Mouse (Mus musculus): ENCODE measurements around the gene Eif4e1b. TPM values are rescaled to one million over a fixed set of nuclear protein-coding genes. Genes with fewer than 3 reads are reported as not detected.

The Eif4e1b gene
- total RNA-seq (2021) (not detected), polyA plus RNA-seq (2012; rRNA removed) (not detected in 2 replicates)
- long read RNA-seq = 0 reads

DNA sequence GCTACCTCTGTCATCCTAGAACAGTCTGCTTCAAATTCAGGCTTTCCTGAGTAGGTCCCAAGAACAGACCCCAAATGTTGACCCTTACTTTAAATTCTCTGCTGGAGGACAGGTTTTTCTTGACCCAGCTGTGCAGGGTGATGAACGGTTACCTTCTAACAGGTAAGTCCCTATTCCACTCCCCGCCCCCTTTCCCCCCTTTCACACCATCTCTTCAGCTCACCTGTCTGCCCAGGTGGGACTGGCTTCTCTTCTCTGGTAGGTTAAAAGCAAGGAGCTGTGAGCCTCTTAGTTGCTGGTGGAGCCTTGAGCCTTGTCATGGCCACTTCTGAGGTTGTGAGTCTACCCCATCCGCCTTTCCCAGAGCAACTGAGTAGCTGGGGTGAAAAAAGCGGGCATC lies at the start of gene Eif4e1b:
Eif4e1b (plus strand) TSS at position 301 of the 400 bp plus-strand sequence.
- Histone ChIP-seq H3K79me2 (replicated peaks; ENCODE audit: control insufficient read depth, insufficient read depth, low read length) (no peaks in the 10 kb centered on the region), H3K27me3 (ENCODE audit: control insufficient read depth, insufficient read depth, low read length) (no peaks in the 10 kb centered on the region), H3K4me3 (no peak within 1 kb of the TSS), H3K36me3 (ENCODE audit: control insufficient read depth, insufficient read depth, low read length) (no peaks in the 10 kb centered on the region), H3K4me1 (ENCODE audit: control insufficient read depth, insufficient read depth, low read length) (no peaks in the 10 kb centered on the region), H3K27ac (no peak within 1 kb of the TSS), H3K9ac (ENCODE audit: low read depth, low read length) (no peak within 1 kb of the TSS)
- DNase-seq = no peak
- intact Hi-C loops (cut with DNase I) = no loop called here
- WGBS = 77% methylated on average over 4 of the region's 4 CpGs
- no peak for TF ChIP-seq CTCF (IDR thresholded peaks at IDR 0.05)

DNA sequence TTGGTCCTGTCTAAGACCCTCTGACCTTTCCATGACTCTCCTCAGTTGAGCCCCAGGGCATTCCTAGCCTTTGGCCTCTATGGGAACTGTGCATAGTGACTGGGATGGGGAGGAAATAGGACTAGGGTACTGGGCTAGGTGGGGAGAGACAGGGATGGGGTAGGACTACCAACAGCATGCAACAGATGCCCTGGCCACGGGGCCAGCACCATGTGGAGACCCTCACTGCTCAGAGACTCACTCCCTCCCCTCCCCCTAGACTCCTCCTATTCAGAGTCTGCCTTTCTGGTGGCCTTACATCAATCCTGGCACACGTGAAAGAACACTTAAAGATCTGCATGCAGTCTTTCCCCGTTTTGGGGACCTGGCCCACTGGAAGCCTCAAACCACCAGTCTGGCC lies 46.9 kb upstream of the Eif4e1b start:
- Histone ChIP-seq H3K36me3 (ENCODE audit: control insufficient read depth, insufficient read depth, low read length) (no peaks in the 10 kb centered on the region), H3K9ac (ENCODE audit: low read depth, low read length) (no peak overlapping the region), H3K79me2 (replicated peaks; ENCODE audit: control insufficient read depth, insufficient read depth, low read length) (no peaks in the 10 kb centered on the region), H3K4me1 (ENCODE audit: control insufficient read depth, insufficient read depth, low read length) (no peaks in the 10 kb centered on the region), H3K27me3 (ENCODE audit: control insufficient read depth, insufficient read depth, low read length) (peaks cover 18% of the 10 kb centered on the region), H3K27ac (no peak overlapping the region), H3K4me3 (no peak overlapping the region)
- DNase-seq = no peak
- WGBS = 22% methylated on average over 3 of the region's 3 CpGs
- intact Hi-C loops (cut with DNase I) = no loop called here
- no peak for TF ChIP-seq EP300 (IDR thresholded peaks at IDR 0.05; ENCODE audit: insufficient read depth, low read depth, low read length)

DNA sequence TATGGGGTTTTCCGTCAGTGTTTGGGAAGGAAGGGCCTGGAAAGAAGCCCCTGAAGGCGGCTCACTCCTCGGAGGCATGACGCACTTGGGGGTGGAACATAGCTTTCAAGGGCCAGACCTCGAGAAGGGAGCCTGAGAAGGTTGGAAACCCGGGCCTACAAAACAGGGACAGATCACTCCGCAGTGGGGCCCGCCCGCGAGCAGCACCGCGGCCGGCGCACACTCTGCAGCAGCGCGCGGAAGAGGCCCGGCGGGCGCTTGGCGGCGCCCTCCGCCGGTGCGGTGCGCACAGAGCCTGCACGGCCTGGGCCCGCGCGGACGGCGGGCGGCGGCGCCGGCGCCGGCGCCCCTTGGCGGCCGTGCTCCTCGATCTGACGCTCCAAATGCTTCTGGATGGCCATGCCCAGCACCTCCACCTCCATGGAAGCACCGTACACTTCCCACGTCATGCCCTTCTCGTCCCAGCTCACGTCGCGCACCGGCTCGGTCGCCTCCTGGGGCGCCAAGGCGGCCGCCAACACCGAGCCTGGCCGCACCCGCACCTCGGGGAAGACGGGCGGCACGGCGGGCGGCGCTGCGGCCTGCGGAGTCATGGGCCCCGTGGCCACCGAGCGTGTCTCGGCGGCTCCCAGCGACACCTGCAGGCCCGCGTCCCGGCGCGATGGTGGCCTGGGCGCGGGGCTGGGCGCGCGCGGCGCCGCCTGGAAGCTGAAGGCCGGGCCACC lies 46.1 kb upstream of the Eif4e1b start:
- Histone ChIP-seq H3K4me1 (ENCODE audit: control insufficient read depth, insufficient read depth, low read length) (no peaks in the 10 kb centered on the region), H3K27ac (no peak overlapping the region), H3K27me3 (ENCODE audit: control insufficient read depth, insufficient read depth, low read length) (peaks cover 18% of the 10 kb centered on the region), H3K4me3 (no peak overlapping the region), H3K36me3 (ENCODE audit: control insufficient read depth, insufficient read depth, low read length) (no peaks in the 10 kb centered on the region), H3K79me2 (replicated peaks; ENCODE audit: control insufficient read depth, insufficient read depth, low read length) (no peaks in the 10 kb centered on the region), H3K9ac (ENCODE audit: low read depth, low read length) (no peak overlapping the region)
- peak in 1 of 2 experiments; percentile 4 for DNase-seq
- intact Hi-C loops (cut with DNase I) = no loop called here
- WGBS = 1% methylated on average over 87 of the region's 87 CpGs
- no peak for TF ChIP-seq CTCF (IDR thresholded peaks at IDR 0.05)
- no peak for TF ChIP-seq POLR2A (IDR thresholded peaks at IDR 0.05; ENCODE audit: insufficient read depth, low read depth, low read length)
- no peak for TF ChIP-seq EP300 (IDR thresholded peaks at IDR 0.05; ENCODE audit: insufficient read depth, low read depth, low read length)

DNA sequence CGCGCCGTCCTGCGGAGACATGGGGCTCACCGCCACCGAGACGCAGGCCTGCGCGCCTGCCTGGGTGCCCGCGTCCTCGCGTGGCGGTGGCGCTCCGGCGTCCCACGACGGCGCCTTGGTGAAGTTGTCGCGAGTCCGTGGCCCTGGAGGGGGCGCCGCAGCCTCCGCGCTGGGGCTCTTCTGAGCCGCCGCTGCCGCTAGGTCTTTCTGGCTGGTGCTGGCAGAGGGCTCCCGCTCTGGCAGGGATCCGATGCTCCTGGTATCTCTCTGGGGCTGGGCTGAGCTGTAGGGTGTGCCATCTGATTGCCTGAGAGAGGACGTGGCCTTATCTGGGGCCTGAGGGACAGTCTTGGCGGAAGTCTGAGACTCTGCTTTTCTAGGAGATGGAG lies 45.6 kb upstream of the Eif4e1b start:
- H3K4me1 ChIP-seq (ENCODE audit: control insufficient read depth, insufficient read depth, low read length) = no peaks in the 10 kb centered on the region
- no peak overlapping the region for H3K27ac ChIP-seq
- DNase-seq = no peak
- peaks cover 18% of the 10 kb centered on the region for H3K27me3 ChIP-seq (ENCODE audit: control insufficient read depth, insufficient read depth, low read length)
- WGBS = 4% methylated on average over 34 of the region's 34 CpGs
- H3K36me3 ChIP-seq (ENCODE audit: control insufficient read depth, insufficient read depth, low read length) = no peaks in the 10 kb centered on the region
- H3K9ac ChIP-seq (ENCODE audit: low read depth, low read length) = no peak overlapping the region
- intact Hi-C loops (cut with DNase I) = no loop called here
- no peak overlapping the region for H3K4me3 ChIP-seq
- no peaks in the 10 kb centered on the region for H3K79me2 ChIP-seq (replicated peaks; ENCODE audit: control insufficient read depth, insufficient read depth, low read length)
- TF ChIP-seq CTCF (IDR thresholded peaks at IDR 0.05) (no peak), POLR2A (IDR thresholded peaks at IDR 0.05; ENCODE audit: insufficient read depth, low read depth, low read length) (no peak), EP300 (IDR thresholded peaks at IDR 0.05; ENCODE audit: insufficient read depth, low read depth, low read length) (no peak)

DNA sequence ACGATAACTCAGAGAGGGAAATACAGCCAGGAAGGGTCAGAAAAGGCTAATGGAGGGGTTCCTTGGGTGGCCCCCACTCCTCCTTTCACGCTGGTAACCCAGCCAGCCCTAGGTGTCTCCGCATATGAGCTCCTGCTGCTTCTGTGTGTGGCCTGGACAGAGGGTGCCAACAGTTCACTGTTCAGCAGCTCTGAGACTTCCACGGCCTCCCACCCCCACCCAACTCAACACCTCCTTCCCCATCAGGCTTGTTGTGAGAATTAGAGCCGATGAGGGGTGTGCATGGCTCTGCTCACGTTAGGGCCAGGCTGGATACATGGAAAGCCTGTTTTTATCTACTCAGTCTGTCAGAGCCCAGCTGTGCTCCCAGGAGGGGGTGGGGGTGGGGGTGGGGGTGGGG lies 37.7 kb upstream of the Eif4e1b start:
- no peak for DNase-seq
- Histone ChIP-seq H3K4me3 (no peak overlapping the region), H3K79me2 (replicated peaks; ENCODE audit: control insufficient read depth, insufficient read depth, low read length) (no peaks in the 10 kb centered on the region), H3K27me3 (ENCODE audit: control insufficient read depth, insufficient read depth, low read length) (peaks cover 6% of the 10 kb centered on the region), H3K4me1 (ENCODE audit: control insufficient read depth, insufficient read depth, low read length) (no peaks in the 10 kb centered on the region), H3K9ac (ENCODE audit: low read depth, low read length) (no peak overlapping the region), H3K36me3 (ENCODE audit: control insufficient read depth, insufficient read depth, low read length) (no peaks in the 10 kb centered on the region), H3K27ac (no peak overlapping the region)
- TF ChIP-seq CTCF (IDR thresholded peaks at IDR 0.05) (no peak), POLR2A (IDR thresholded peaks at IDR 0.05; ENCODE audit: insufficient read depth, low read depth, low read length) (no peak), EP300 (IDR thresholded peaks at IDR 0.05; ENCODE audit: insufficient read depth, low read depth, low read length) (no peak)
- intact Hi-C loops (cut with DNase I) = no loop called here
- WGBS = 19% methylated on average over 6 of the region's 6 CpGs

DNA sequence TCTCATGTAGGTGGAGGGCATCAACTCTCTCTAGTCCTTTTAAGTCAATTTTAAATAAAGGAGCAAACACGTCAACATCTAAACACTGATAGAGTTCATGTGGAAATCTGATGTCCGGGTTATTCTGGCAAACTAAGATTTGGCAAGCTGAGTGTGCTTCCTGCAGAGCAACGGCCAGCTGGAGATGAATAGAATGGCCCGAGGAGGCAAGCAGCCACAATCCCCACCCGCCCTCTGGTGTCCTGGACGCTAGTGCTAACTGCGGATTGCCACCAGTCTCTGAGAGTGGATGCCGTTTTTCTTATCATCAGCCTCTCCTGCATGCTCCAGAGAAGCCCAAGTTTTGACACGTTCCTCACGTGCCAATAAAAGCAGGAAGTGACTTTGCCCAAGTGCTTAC lies 36.9 kb upstream of the Eif4e1b start:
- H3K4me1 ChIP-seq (ENCODE audit: control insufficient read depth, insufficient read depth, low read length) = no peaks in the 10 kb centered on the region
- DNase-seq = no peak
- no peaks in the 10 kb centered on the region for H3K79me2 ChIP-seq (replicated peaks; ENCODE audit: control insufficient read depth, insufficient read depth, low read length)
- no peak overlapping the region for H3K4me3 ChIP-seq
- H3K36me3 ChIP-seq (ENCODE audit: control insufficient read depth, insufficient read depth, low read length) = no peaks in the 10 kb centered on the region
- H3K27ac ChIP-seq = no peak overlapping the region
- no peak overlapping the region for H3K9ac ChIP-seq (ENCODE audit: low read depth, low read length)
- H3K27me3 ChIP-seq (ENCODE audit: control insufficient read depth, insufficient read depth, low read length) = peaks cover 7% of the 10 kb centered on the region
- intact Hi-C loops (cut with DNase I) = no loop called here
- WGBS = 24% methylated on average over 10 of the region's 10 CpGs
- TF ChIP-seq CTCF (IDR thresholded peaks at IDR 0.05) (no peak), POLR2A (IDR thresholded peaks at IDR 0.05; ENCODE audit: insufficient read depth, low read depth, low read length) (no peak), EP300 (IDR thresholded peaks at IDR 0.05; ENCODE audit: insufficient read depth, low read depth, low read length) (no peak)
